Mouse (Mus musculus) stomach, adult 2 months (tissue): ENCODE results near the gene Cstf1. TPM values are rescaled to one million over a fixed set of nuclear protein-coding genes. Genes with fewer than 3 reads are reported as not detected.

Experiments used
- polyA plus RNA-seq: library from polyadenylated mRNA; depleted of rRNA; stranded (reverse); fragments of >200 nt; gene quantifications from 2 replicates; pipeline ENCODE4 v1.2.3, GENCODE M21; 2012; rRNA removed

Cstf1 gene
- polyA plus RNA-seq, result 10.9 and 11.7 TPM in 2 replicates

GRCm38 (mm10) chr2:172370411-172371223, at the start of gene Cstf1, which contains the start of gene Aurka:
Gene Cstf1 (plus strand): TSS chr2:172370681.
Gene Aurka (minus strand): TSS chr2:172370535.

GRCm38 (mm10) chr2:172345258-172345738, 25.2 kb upstream of the Cstf1 start, which contains the start of gene Fam210b:
Gene Fam210b (plus strand): TSS chr2:172345565.

GRCm38 (mm10) chr2:172393391-172394051, 23.0 kb downstream of the Cstf1 start, which contains the start of gene Cass4:
Gene Cass4 (plus strand): TSS chr2:172393794.

Other genes with a start within 250 kb of the Cstf1 start
- gene Mc3r, start 122.2 kb upstream of the Cstf1 start, polyA plus RNA-seq, result not detected in 2 replicates
- gene Fam210b, start 25.1 kb upstream of the Cstf1 start, polyA plus RNA-seq, result 22.7 and 43.5 TPM in 2 replicates
- 1.8 and 4.5 TPM in 2 replicates for gene Aurka, start 146 bp upstream of the Cstf1 start, polyA plus RNA-seq
- gene Cass4, start 23.1 kb downstream of the Cstf1 start, polyA plus RNA-seq, result 0.17 and 0.32 TPM in 2 replicates
- 16.1 and 16.5 TPM in 2 replicates for gene Rtf2, start 69.9 kb downstream of the Cstf1 start, polyA plus RNA-seq
- gene Gcnt7, start 87.9 kb downstream of the Cstf1 start, polyA plus RNA-seq, result not detected in 2 replicates
- gene Fam209, start 101.8 kb downstream of the Cstf1 start, polyA plus RNA-seq, result 0.19 TPM in 1 of 2 replicates, not detected in the other
- gene Tfap2c, start 178.9 kb downstream of the Cstf1 start, polyA plus RNA-seq, result 3.7 and 3.8 TPM in 2 replicates